Mouse (Mus musculus): ENCODE measurements around the gene Phf2. TPM values are rescaled to one million over a fixed set of nuclear protein-coding genes. Genes with fewer than 3 reads are reported as not detected.
A peak's percentile ranks its signal among the peaks of the same experiment; 100 is the strongest.
"Not testable (repeated sequence)": the region's sequence is repeated elsewhere in the genome, so short reads cannot be mapped to it uniquely, and the experiment has no call there.

The Phf2 gene
- polyA plus RNA-seq, 1 experiment from 2014 or later, result 14.3 TPM

DNA sequence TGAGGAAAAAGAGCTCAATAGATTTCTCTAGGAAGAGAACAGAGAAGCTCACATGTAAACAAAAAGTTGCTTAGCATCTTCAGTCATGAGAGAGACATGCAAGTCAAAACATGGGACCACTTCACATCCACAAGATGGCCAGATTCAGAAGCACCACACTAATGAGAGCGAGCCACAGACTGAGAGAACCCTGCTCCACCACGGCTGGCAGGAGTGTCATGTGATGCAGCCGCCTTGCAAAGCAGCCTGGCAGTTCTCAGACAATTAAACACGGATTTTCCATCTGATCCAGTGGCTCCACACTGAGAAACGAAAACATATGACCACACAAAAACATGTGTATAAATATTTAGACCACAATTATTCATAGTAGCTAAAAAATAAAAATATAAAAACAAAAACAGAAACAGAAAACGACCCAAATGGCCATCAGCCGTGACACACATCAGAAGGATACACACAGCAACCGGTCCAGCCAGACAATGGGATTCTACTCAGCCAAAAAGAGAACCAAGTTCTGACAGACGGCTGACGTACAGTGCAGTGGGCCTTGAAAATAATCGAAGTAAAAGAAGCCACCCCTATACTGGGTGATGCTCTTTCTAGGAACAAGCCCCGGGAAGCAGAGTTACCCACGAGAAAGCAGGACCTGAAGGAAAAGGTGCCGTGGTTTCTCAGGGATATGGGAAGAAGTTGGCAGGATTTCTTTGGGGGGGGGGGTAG, 40.2 kb downstream of the Phf2 start:
- peaks cover 44% of the 10 kb centered on the region for H3K36me3 ChIP-seq (ENCODE audit: control insufficient read depth, insufficient read depth, low read length)
- peak overlapping the region; percentile 52 for H3K27ac ChIP-seq (replicated peaks; ENCODE audit: low read depth, low read length)
- H3K9me3 ChIP-seq (ENCODE audit: control insufficient read depth, low read length), result no peaks in the 10 kb centered on the region
- no peaks in the 10 kb centered on the region for H3K4me1 ChIP-seq (ENCODE audit: control insufficient read depth, insufficient read depth, low read length)
- H3K4me2 ChIP-seq (ENCODE audit: low read length), result no peak overlapping the region
- no peaks in the 10 kb centered on the region for H3K27me3 ChIP-seq (ENCODE audit: control insufficient read depth, insufficient read depth, low read length)
- no peak overlapping the region for H3K9ac ChIP-seq (replicated peaks; ENCODE audit: low read length)
- 69% methylated on average over 14 of the region's 14 CpGs for WGBS
- H3K4me3 ChIP-seq (replicated peaks; ENCODE audit: low read depth, low read length), result no peak overlapping the region
- peak; percentile 65 for DNase-seq
- peak; percentile 46; the same call in 1 of the 2 replicates for ATAC-seq (ENCODE audit: low FRiP score, low TSS enrichment)

DNA sequence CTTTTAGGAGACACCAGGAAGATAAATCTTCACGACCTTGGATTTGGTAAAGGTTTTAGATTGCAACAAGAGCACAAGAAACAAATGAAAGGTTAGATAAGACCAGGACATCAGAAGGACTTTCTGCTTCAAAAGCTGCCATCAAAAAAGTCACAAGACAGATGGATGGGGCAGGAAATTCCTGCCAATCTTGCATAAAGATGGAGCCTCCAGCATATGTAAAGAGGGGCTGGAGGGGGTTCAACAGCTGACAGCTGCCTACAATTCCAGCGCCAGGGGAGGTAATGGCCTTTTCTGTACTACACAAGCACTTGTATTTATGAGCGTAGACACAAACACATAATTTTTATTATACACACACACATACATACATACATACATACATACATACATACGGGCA, 41.1 kb downstream of the Phf2 start:
- Histone ChIP-seq H3K9me3 (ENCODE audit: control insufficient read depth, low read length) (no peaks in the 10 kb centered on the region), H3K9ac (replicated peaks; ENCODE audit: low read length) (no peak overlapping the region), H3K27me3 (ENCODE audit: control insufficient read depth, insufficient read depth, low read length) (no peaks in the 10 kb centered on the region), H3K27ac (replicated peaks; ENCODE audit: low read depth, low read length) (no peak overlapping the region), H3K4me3 (replicated peaks; ENCODE audit: low read depth, low read length) (no peak overlapping the region), H3K4me2 (ENCODE audit: low read length) (no peak overlapping the region), H3K36me3 (ENCODE audit: control insufficient read depth, insufficient read depth, low read length) (peaks cover 53% of the 10 kb centered on the region), H3K4me1 (ENCODE audit: control insufficient read depth, insufficient read depth, low read length) (no peaks in the 10 kb centered on the region)
- WGBS, result 90% methylated on average over 4 of the region's 4 CpGs
- ATAC-seq (ENCODE audit: low FRiP score, low TSS enrichment) (no peak), DNase-seq (no peak)

DNA sequence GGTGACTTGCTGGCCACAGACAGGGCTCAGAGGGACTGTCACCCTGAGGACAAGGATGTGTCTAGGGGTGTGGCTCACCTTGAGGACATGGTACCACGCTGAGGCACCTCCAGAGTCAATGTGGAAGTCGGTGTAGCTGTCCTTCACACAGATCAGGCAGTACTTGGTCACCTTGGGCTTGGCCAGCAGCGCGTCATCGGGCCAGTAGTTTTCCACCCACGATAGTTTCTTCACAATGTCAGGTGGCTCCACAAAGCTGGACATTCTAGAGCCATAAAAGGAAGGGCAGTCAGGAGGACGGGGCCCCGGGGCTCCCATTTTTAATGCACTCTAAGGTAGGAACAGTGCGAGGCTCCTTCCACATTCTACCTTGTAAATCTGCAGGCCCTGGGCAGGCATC, 48.0 kb downstream of the Phf2 start:
- 94% methylated on average over 9 of the region's 9 CpGs for WGBS
- Histone ChIP-seq H3K36me3 (ENCODE audit: control insufficient read depth, insufficient read depth, low read length) (peaks cover 94% of the 10 kb centered on the region), H3K4me1 (ENCODE audit: control insufficient read depth, insufficient read depth, low read length) (no peaks in the 10 kb centered on the region), H3K27ac (replicated peaks; ENCODE audit: low read depth, low read length) (no peak overlapping the region), H3K9ac (replicated peaks; ENCODE audit: low read length) (no peak overlapping the region), H3K4me2 (ENCODE audit: low read length) (no peak overlapping the region), H3K9me3 (ENCODE audit: control insufficient read depth, low read length) (no peaks in the 10 kb centered on the region), H3K4me3 (replicated peaks; ENCODE audit: low read depth, low read length) (no peak overlapping the region), H3K27me3 (ENCODE audit: control insufficient read depth, insufficient read depth, low read length) (no peaks in the 10 kb centered on the region)
- DNase-seq (no peak), ATAC-seq (ENCODE audit: low FRiP score, low TSS enrichment) (no peak)

DNA sequence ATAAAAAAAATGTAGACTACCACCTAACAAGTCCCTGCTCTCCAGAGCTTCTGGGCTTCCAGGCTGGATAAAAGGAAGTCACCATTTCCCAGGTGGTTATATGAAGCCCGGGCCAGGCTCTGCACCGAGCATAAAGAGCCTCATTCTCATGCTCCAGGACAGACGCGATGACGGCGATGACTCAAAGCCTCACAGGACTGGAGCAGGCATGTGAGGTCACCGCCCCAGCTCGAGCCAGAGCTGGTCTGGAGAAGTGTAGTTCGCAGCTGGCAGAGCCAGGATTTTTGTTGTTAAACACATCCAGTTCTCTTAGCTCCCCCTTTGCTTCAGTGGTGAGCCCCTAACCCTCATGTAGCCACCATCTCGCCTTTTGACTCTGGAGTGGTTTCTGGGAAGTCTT, 48.6 kb downstream of the Phf2 start:
- H3K4me2 ChIP-seq (ENCODE audit: low read length), result no peak overlapping the region
- no peak overlapping the region for H3K27ac ChIP-seq (replicated peaks; ENCODE audit: low read depth, low read length)
- WGBS, result 91% methylated on average over 10 of the region's 10 CpGs
- H3K4me1 ChIP-seq (ENCODE audit: control insufficient read depth, insufficient read depth, low read length), result no peaks in the 10 kb centered on the region
- no peak for DNase-seq
- no peak overlapping the region for H3K4me3 ChIP-seq (replicated peaks; ENCODE audit: low read depth, low read length)
- H3K9me3 ChIP-seq (ENCODE audit: control insufficient read depth, low read length), result no peaks in the 10 kb centered on the region
- no peak overlapping the region for H3K9ac ChIP-seq (replicated peaks; ENCODE audit: low read length)
- H3K36me3 ChIP-seq (ENCODE audit: control insufficient read depth, insufficient read depth, low read length), result peaks cover 94% of the 10 kb centered on the region
- no peak for ATAC-seq (ENCODE audit: low FRiP score, low TSS enrichment)
- no peaks in the 10 kb centered on the region for H3K27me3 ChIP-seq (ENCODE audit: control insufficient read depth, insufficient read depth, low read length)

DNA sequence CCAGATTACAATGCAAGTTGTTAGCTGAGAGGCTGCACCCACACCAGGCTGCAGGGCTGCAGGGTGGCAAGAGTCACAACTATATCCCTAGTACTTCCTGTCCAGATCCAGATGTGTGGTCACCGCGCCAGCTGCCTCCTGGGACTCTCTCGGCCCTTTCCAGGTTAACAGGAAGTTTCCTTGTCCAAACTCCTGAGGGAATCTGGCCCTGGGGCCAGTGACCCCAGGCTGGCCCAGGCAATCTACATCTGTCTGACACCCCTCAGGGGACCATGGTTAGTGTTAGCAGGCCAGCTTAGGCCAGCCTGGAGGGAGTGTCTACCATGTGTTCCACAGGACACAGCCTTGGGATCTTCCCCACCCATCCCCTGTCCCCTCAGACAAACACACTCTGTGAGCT, 51.8 kb downstream of the Phf2 start:
- no peak for ATAC-seq (ENCODE audit: low FRiP score, low TSS enrichment)
- Histone ChIP-seq H3K4me2 (ENCODE audit: low read length) (no peak overlapping the region), H3K27me3 (ENCODE audit: control insufficient read depth, insufficient read depth, low read length) (no peaks in the 10 kb centered on the region), H3K36me3 (ENCODE audit: control insufficient read depth, insufficient read depth, low read length) (peaks cover 98% of the 10 kb centered on the region), H3K4me3 (replicated peaks; ENCODE audit: low read depth, low read length) (no peak overlapping the region), H3K4me1 (ENCODE audit: control insufficient read depth, insufficient read depth, low read length) (no peaks in the 10 kb centered on the region), H3K27ac (replicated peaks; ENCODE audit: low read depth, low read length) (no peak overlapping the region), H3K9ac (replicated peaks; ENCODE audit: low read length) (no peak overlapping the region), H3K9me3 (ENCODE audit: control insufficient read depth, low read length) (no peaks in the 10 kb centered on the region)
- WGBS, result 90% methylated on average over 3 of the region's 3 CpGs
- DNase-seq, result no peak

DNA sequence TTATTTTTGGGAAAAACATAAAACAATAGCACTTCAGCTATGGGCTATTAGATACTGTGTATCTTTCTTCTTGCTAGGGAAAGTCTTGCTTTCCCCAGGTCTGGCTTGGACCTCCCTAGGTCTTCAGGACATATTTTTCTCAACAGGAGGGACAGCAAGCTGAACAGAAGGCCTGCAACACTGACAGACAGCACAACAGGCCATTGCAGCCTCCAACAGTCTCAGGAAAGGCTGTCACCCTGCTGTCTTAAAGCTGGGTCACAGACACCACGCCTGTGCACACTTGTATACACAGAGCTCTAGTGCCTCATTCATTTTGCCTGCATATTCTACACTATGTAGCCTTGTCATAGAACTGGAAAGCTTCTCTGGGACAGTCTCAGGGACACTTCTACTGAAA, 56.5 kb downstream of the Phf2 start:
- Histone ChIP-seq H3K36me3 (ENCODE audit: control insufficient read depth, insufficient read depth, low read length) (peaks cover 96% of the 10 kb centered on the region), H3K27ac (replicated peaks; ENCODE audit: low read depth, low read length) (no peak overlapping the region), H3K9me3 (ENCODE audit: control insufficient read depth, low read length) (no peaks in the 10 kb centered on the region), H3K4me2 (ENCODE audit: low read length) (no peak overlapping the region), H3K9ac (replicated peaks; ENCODE audit: low read length) (no peak overlapping the region), H3K4me1 (ENCODE audit: control insufficient read depth, insufficient read depth, low read length) (no peaks in the 10 kb centered on the region), H3K27me3 (ENCODE audit: control insufficient read depth, insufficient read depth, low read length) (no peaks in the 10 kb centered on the region), H3K4me3 (replicated peaks; ENCODE audit: low read depth, low read length) (no peak overlapping the region)
- ATAC-seq (ENCODE audit: low FRiP score, low TSS enrichment) (no peak), DNase-seq (no peak)
- 90% methylated on average over 1 of the region's 1 CpGs for WGBS

DNA sequence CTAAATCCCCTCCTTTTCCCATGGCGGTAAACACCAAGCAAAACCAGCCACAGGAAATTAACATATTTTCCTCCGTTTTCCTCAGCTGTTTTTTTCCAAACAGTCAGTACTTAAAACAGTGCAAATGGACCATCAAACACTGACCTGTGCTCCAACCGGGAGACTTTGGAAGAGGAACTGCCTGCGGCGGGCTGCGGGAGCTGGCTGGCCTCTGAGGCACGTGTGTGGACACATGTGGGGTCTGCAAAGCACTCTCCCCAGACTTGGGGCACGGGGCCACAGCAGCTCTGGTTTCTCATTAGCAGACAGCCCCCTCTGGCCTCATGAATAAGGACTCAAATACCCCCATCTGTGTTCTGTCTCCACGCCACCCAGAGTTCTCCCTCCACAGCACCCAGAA, 59.9 kb downstream of the Phf2 start:
- Histone ChIP-seq H3K4me1 (ENCODE audit: control insufficient read depth, insufficient read depth, low read length) (no peaks in the 10 kb centered on the region), H3K4me2 (ENCODE audit: low read length) (no peak overlapping the region), H3K36me3 (ENCODE audit: control insufficient read depth, insufficient read depth, low read length) (peaks cover 80% of the 10 kb centered on the region), H3K9me3 (ENCODE audit: control insufficient read depth, low read length) (no peaks in the 10 kb centered on the region), H3K9ac (replicated peaks; ENCODE audit: low read length) (no peak overlapping the region), H3K27me3 (ENCODE audit: control insufficient read depth, insufficient read depth, low read length) (no peaks in the 10 kb centered on the region), H3K4me3 (replicated peaks; ENCODE audit: low read depth, low read length) (no peak overlapping the region), H3K27ac (replicated peaks; ENCODE audit: low read depth, low read length) (no peak overlapping the region)
- ATAC-seq (ENCODE audit: low FRiP score, low TSS enrichment), result no peak
- no peak for DNase-seq
- 70% methylated on average over 9 of the region's 9 CpGs for WGBS

DNA sequence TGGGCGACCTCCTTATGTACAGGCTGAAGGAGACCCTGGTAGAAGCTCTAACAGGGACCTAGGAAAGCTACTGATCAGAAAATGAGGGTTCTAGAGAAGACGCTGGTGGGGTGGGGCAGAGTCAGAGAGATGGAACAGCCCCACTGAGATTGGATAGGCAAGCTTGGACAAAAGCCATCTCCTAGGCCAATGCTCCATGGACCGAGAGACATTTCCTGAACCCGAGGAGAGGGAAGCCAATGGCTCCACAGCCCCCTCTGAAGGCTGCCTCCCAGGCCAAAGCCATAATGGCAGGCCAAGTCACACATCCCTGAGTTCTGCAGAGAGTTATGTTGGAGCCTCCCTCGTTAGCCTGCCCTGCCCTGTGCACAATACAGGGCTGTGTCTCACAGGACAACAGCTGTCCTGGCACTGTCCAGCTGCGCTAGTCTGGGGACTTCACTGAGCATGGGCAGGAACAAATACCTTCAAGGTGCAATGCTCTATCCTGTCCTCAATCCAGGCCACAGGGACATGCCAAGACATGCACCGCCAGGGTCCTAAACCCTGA, 60.6 kb downstream of the Phf2 start:
- Histone ChIP-seq H3K4me3 (replicated peaks; ENCODE audit: low read depth, low read length) (no peak overlapping the region), H3K9me3 (ENCODE audit: control insufficient read depth, low read length) (no peaks in the 10 kb centered on the region), H3K9ac (replicated peaks; ENCODE audit: low read length) (no peak overlapping the region), H3K36me3 (ENCODE audit: control insufficient read depth, insufficient read depth, low read length) (peaks cover 80% of the 10 kb centered on the region), H3K4me2 (ENCODE audit: low read length) (no peak overlapping the region), H3K27ac (replicated peaks; ENCODE audit: low read depth, low read length) (no peak overlapping the region), H3K4me1 (ENCODE audit: control insufficient read depth, insufficient read depth, low read length) (no peaks in the 10 kb centered on the region), H3K27me3 (ENCODE audit: control insufficient read depth, insufficient read depth, low read length) (no peaks in the 10 kb centered on the region)
- DNase-seq (no peak), ATAC-seq (ENCODE audit: low FRiP score, low TSS enrichment) (no peak)
- WGBS, result 90% methylated on average over 7 of the region's 7 CpGs

DNA sequence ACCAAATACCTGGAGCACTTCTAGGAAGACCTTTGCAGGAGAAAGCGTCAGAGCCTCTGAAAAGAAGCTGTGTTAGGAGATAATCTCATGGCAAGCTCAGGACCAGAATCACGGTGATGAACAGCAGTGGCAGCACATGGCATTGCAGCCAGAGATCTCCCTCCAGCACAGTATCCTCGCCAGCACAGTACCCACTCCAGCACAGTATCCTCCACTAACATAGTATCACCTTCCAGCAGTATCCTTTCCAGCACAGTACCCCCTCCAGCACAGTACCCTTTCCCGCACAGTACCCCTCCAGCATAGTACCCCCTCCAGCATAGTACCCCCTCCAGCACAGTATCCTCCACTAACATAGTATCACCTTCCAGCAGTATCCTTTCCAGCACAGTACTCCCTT, 61.3 kb downstream of the Phf2 start:
- not testable (repeated sequence) for H3K4me2 ChIP-seq (ENCODE audit: low read length); H3K27me3 ChIP-seq (ENCODE audit: control insufficient read depth, insufficient read depth, low read length); H3K9me3 ChIP-seq (ENCODE audit: control insufficient read depth, low read length); H3K4me1 ChIP-seq (ENCODE audit: control insufficient read depth, insufficient read depth, low read length); ATAC-seq (ENCODE audit: low FRiP score, low TSS enrichment); H3K9ac ChIP-seq (replicated peaks; ENCODE audit: low read length); H3K27ac ChIP-seq (replicated peaks; ENCODE audit: low read depth, low read length); DNase-seq; H3K4me3 ChIP-seq (replicated peaks; ENCODE audit: low read depth, low read length)
- 89% methylated on average over 4 of the region's 4 CpGs for WGBS
- H3K36me3 ChIP-seq (ENCODE audit: control insufficient read depth, insufficient read depth, low read length), result peaks cover 77% of the 10 kb centered on the region

Data from midbrain, embryonic 14.5 days (tissue).